Mouse (Mus musculus) gastrocnemius, postnatal 25 days (tissue): ENCODE measurements around the gene Spp2. TPM values are rescaled to one million over a fixed set of nuclear protein-coding genes. Genes with fewer than 3 reads are reported as not detected.
"Not testable (repeated sequence)": the region's sequence is repeated elsewhere in the genome, so short reads cannot be mapped to it uniquely, and the experiment has no call there.

Experiments
- DNase-seq: peaks from one replicate; pipeline ENCODE4 v3.0.0; 2022
- total RNA-seq, 2 experiments: library from RNA; stranded (reverse); gene quantifications; 1 replicate in 1 of 2; 2 replicates in 1 of 2; pipeline ENCODE4 v1.2.3; 2021

The Spp2 gene
- total RNA-seq, 2 experiments from 2014 or later, result not detected

DNA sequence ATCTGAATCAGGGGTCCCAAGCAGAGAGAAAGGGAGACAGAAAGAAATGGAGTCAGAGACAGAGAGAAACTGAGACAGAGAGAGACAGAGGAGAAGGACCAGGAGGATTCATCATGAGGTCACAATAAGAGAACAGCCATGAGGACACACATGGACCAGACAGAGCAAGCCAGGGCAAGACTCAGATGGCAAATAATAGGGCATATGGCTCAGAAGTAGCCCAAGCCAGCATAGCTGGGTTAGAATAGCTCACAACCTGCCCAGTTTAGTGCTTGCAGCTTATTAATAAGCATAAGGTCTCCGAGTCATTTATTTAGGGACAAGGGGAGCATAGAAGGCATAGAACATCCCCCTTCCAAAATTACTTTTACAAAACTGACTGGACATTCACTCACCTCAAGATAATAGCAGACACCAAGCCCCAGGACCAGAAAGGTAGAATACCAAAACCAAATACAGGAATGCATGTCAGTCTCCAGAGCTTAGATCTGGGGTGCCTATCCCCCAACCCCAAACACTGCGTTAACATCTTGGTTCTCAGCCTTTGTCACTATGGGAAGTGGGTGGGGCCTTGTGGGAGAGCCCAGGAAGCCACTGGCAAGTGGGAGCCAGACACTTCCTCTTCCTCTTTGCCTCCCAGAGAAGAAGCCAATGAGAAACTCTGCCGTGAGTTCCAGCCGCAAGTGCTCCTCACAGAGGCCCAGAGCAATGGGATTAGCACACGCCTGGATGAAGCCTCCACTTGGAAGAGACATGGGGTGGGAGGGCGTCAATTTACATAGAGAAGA, 26.5 kb downstream of the Spp2 start:
- DNase-seq, result no peak

DNA sequence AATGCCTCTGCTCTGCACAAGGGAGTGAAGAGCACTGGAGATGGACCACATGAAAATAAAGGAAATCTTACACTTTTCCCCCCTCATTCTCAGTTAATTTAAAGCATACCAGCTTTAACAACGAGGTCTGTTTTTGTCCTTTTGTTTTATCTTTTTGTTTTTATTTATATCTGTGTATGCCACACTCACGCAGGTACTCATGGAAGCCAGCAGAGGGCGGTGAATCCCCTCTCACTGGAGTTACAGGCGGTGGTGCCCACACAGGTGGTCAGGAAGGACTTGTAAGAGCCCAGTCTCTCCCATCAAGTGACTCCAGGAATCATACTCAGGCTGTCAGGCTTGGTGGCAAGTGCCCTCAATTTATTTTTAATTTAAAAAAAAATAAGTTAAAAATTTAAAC, 27.3 kb downstream of the Spp2 start:
- no peak for DNase-seq

GRCm38 (mm10) chr1:88437206-88438126, 30.7 kb downstream of the Spp2 start:
- DNase-seq, result no peak

- no peak for DNase-seq
Observed at GRCm38 (mm10) chr1:88443383-88443782, 36.6 kb downstream of the Spp2 start.

DNA sequence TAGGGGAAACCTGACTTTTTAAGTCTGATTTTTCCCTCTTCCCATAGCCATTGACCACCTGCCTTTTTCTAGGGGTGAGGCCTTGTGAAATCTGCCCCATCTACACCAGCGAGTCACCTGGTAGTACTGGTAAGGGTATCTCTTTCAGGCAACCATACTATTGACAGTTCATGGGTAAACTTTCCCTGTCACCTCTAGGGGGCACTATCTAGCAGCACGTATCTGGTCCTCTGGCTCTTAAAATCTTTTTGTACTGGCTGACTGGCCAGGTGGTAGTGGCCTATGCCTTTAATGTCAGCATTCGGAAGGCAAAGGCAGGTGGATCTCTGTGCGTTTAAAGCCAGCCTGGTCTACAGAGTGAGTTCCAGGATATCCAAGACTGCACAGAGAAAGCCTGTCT, 38.6 kb downstream of the Spp2 start:
- DNase-seq, result no peak

- DNase-seq, result no peak
Observed at GRCm38 (mm10) chr1:88446270-88447030, 39.7 kb downstream of the Spp2 start.

DNA sequence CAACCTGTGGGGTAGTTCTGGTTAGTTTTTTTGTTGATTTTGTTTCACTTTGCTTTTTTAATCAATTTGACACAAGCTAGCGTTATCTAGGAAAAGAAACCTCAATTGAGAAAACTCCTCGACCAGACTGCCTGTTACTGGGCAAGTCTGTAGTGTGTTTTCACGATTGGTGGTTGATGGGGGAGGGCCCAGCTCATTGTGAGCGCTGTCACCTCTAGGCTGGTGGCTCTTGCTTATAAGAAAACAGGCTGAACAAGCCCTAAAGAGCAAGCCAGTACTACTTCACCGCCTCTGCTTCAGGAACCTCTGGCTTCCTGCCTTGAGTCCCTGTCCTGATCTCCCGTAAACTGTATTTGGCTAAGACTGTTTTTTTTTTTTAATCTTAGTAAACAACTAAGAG, 40.7 kb downstream of the Spp2 start:
- no peak for DNase-seq

DNA sequence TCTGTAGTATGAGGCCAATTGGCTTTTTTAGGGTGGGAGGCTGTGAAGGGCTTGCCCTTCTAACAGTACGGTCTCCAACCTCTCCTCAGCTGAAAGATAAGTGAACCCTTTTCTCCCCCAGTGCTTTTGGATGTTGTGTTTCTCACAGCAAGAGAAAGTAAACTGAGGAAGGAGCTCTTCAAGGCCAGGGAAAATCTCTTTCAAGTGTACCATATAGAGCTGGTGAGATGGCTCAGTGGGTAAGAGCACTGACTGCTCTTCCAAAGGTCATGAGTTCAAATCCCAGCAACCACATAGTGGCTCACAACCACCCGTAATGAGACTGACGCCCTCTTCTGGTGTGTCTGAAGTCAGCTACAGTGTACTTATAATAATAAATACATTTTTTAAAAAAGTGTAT, 41.3 kb downstream of the Spp2 start:
- DNase-seq, result not testable (repeated sequence)

DNA sequence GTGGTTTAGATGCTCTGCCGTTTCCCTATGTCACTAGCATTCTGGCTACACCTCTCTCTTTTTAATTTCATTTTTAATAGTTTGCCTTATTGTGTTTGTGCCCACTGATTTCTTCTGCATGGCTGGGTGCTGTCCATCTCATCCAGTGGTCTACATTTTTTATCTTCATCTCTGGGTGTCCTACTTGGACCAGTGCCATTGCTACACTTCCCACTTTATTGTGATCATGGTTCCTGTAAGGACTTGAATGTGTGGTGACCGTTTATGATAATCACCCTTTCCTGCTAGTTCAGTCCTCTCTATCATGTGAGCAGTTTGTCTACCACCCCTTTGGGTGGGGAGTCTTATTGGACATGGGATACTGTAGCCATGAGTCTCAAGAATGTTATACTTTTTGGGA, 43.0 kb downstream of the Spp2 start:
- DNase-seq, result no peak

DNA sequence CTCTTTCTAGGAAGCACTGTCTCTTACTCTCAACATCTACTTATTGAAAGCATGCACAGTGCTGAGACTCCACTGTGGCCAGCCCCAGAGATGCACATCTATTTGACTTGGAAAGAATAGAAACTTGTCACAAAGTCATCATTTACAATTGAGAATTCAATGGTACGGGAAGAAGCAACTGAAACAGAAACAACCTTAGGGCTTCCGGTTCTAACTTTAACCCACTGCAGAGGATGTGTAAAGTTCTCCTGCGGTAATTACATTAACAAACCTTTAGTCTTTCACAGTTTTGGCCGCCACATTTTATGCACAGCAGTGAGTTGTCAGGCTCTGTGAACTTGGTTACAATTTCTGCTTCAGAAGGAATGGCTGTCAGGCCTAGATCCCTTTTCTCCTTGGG, 43.9 kb downstream of the Spp2 start:
- DNase-seq, result no peak

GRCm38 (mm10) chr1:88452198-88452597, 45.4 kb downstream of the Spp2 start:
- no peak for DNase-seq

DNA sequence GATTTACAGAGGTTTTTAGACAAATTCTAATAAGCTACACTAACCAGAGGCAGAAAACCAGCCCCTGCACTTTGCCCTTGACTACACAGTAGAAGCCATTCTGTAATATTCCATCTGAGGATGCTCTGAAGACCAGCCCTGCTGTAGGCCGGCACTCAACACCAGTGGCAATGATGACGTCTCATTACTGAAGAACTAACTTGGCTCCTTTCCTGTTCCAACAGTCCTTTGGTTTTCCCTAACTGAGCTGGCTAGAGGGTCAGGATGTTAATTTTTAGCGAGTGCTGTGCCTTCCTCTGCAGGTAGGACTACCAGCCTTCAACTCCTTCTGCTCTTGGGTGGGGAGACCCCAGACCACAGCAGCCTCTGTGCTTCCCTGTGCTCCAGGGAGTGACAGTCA, 47.9 kb downstream of the Spp2 start:
- no peak for DNase-seq

- DNase-seq, result no peak
Observed at GRCm38 (mm10) chr1:88455761-88456160, 49.0 kb downstream of the Spp2 start.

DNA sequence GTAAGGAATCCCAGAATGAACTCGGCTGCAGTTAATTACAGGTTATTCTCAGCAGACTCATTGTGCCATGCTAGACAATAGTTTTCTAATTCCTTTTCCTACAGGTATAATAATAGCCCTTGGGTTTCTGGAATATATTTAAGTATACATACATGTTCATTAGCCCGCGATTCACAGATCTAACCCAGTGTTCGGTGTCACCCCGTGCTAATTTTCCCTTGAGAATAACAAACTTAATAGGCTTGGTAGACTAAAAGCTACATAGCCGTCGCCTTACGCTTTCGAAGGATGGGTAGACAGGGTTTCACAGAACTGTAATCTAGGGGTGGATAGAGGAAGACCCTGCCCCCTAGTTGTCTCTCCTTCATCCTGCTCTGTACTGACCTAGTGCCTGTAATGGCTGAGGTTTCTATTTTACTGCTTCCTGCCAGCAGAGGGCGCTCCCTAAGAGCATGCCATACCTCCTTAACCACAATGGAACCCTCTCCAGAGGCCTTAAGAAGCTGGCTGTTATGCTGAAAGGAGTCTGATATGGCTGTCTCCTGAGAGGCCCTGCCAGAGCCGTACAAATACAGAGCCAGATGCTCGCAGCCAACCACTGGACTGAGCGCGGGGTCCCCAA, 49.8 kb downstream of the Spp2 start:
- peak; percentile 25 for DNase-seq

DNA sequence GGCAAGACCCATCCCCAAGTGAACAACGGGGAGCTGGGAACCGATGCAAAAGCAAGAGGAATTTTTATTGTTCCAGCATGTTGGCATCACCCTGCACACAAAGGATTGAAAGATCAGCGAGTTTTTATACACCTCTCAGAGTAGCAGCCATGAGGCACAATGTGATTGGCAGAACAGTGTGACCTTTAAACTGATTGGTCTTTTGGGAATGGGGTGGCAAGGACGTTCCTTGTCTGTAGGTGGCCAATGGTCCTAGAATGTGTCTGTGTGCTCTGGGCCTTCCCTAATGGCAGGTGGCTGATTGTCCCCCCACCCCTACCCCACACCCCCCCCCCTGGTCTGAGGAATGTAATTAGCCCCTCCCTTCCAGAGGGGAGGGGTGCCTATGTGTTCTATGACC, 52.4 kb downstream of the Spp2 start:
- DNase-seq, result no peak

- DNase-seq, result no peak
Observed at GRCm38 (mm10) chr1:88459655-88460054, 52.9 kb downstream of the Spp2 start.

GRCm38 (mm10) chr1:88461096-88461495, 54.3 kb downstream of the Spp2 start:
- no peak for DNase-seq

DNA sequence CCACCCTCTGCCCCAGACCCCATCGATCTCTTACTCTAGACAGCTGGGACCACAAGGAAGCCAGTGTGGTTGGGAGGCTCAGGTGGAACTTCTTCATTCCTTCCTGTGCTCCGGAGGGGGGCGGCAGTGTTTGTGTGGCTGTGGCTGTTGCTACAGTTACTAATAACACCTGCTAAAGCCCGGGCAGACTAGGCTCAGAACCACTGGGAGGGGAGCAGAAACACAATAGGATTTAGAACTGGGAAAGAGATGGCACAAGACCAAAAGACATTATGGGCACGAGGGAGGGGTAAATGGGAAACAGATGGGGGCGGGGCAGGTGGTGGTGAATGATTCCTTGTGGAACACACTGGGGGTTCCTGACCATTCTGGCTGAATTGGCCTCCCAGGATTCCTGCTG, 55.7 kb downstream of the Spp2 start:
- DNase-seq, result no peak

DNA sequence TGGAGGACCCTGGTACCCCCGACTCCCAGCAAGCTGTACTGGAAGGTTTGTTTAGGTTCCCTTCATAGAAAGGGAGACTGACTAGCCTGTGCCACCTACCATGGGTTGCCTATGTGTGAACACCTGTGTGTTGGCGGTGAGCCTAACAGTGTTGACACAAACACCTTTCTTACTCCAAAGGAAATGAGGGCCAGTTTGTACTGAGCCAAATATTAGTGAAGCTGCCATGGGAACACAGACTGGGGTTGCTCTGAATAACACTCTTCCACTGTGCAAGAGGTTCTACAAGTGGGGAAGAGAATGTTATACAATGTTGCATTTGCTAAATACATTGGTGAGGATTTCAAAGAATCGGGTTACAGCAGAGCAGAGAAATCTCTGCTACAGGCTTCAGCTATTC, 56.5 kb downstream of the Spp2 start:
- DNase-seq, result no peak

DNA sequence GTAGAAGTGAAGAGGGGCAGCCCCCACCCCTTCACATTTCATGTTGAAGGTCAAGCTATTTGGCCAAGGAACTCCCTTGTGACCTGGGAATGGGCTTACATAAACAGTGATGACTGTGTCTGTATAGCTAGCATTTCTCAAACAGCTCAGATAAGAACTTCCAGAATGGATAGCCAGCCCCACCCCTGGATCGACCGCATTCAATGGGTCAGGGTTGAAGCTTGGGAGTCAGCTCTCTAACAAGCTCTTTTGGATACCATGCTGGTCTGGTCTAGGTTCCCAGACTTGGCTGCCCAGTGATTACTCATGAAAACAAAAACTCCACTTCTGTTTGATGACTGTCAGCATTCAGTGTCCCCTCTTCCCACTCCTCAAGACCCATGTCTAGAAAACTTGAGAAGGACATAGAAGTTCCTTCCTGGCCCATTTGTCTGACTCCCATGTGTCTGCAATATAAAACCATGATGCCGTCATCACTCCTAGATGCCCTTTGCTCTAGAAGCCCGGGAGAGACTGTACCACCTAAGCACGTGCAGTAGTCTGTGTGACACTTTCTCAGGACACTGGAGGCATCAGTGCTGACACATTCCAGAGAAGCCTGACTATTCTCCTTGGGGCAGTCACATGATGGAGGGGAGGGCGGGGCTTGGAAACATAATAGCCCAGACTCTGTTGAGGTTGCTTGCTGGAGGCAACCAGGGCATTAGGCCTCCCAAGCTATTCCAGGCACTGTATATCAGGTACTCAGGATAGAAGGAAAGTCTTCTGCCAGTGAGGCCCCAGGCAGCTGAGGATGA, 57.5 kb downstream of the Spp2 start:
- DNase-seq, result no peak

GRCm38 (mm10) chr1:88465722-88466121, 59.0 kb downstream of the Spp2 start:
- no peak for DNase-seq
